Mouse (Mus musculus) ovary, postnatal 10 days (tissue): Measurements from ENCODE around the gene Sowaha.
"Not testable (repeated sequence)": the region's sequence is repeated elsewhere in the genome, so short reads cannot be mapped to it uniquely, and the experiment has no call there.

Source experiments
- DNase-seq: peaks from one replicate; pipeline ENCODE4 v3.0.0; 2022; ENCODE audit warnings: low spot score

Sowaha gene

GRCm38 (mm10) chr11:53436338-53436737 lies 43.7 kb downstream of the Sowaha start:
- no peak for DNase-seq

DNA sequence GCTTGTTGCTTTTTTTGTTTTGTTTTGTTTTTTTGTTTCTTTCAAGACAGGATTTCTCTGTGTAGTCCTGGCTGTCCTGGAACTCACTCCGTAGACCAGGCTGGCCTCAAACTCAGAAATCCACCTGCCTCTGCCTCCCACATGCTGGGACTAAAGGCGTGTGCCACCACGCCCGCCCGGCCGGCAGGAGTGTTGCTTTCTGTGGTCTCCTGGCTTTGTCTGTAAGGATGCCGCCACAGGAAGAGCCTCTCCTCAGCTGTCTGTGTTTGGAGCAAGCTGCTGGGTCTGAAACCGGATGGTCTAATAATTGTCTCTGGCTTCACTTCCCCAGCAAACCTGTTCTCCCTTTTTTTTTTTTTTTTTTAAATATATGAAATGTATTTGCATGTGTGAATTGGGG lies 44.6 kb downstream of the Sowaha start:
- DNase-seq, result no peak

DNA sequence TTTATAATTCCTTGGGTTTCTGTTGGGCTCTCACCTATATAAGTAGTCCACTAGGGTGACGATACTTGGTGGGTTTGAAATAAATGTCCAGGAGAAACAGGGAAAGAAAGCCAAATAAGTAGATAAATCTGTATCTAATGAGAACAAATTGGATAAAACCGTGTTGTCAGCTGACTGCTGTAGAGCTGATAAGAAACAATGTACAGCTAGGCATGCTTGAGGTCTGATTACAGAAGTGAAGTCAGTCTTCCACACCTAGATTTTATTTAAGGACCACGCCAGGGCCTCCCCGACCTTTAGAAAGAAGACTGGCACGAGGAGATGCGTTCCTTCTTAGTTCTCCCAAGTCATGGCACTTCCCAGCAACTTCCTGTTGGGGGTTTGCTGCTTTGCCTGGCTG lies 47.0 kb downstream of the Sowaha start:
- no peak for DNase-seq

- DNase-seq, result no peak
These were observed 48.6 kb downstream of the Sowaha start for GRCm38 (mm10) chr11:53431347-53432056.

DNA sequence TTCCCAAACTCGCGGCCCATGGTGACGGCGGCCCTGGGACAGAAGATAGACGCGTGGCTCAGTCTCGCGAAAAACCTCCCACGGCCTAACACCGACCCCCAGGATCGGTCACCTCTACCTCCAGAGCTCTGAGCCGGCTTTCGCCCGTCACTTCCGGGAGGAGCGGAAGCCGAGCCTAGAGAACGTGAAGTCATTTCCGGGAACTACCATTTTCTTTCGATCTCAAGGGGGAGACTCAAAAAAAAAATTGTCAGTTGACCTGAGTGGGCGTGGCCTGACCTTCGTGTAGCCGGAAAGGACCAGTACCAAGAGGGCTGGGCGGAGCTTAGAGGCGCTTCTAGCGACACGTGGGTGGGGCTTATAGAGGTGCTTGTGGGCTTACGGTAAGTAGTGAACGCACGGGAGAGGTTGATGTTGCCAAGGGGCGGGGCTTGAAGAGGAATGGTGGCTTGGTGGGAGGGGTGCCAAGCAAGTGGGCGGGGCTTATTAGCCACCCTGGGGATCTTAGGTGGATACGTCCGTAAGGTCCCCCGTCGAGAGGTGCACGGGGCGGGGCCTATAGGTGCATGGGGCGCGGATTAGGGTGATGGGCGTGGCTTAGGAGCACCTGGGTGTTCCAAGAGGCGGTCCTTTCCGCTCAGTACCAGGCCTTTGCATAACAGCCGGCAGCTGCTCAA lies 49.3 kb downstream of the Sowaha start, which contains the start of the genes Uqcrq and Gdf9:
TSS of gene Uqcrq (minus strand) at position 162 of the 677 bp plus-strand sequence.
TSS of gene Gdf9 (plus strand) at position 354 of the 677 bp plus-strand sequence.
- peak; percentile 91 for DNase-seq

GRCm38 (mm10) chr11:53430300-53430669 lies 49.8 kb downstream of the Sowaha start:
- DNase-seq, result no peak

DNA sequence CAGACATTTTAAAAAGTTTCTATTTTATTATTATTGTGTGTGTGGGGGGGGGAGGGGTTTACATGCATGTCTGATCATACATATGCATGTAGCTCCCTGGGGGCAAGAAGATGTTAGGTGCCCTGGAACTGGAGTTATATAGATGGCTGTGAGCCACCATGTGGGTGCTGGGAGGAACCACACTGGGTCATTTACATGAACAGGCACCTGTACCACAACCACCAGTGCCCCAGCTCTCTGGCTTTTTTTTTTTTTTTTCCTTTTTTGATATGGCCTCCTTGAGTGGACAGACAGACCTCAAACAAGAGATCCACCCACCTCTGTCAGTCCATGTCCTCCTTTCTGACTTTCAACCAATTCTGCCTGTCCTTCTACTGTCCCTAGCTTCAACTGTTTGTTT lies 50.9 kb downstream of the Sowaha start:
- no peak for DNase-seq

GRCm38 (mm10) chr11:53428716-53429057 lies 51.4 kb downstream of the Sowaha start:
- no peak for DNase-seq

DNA sequence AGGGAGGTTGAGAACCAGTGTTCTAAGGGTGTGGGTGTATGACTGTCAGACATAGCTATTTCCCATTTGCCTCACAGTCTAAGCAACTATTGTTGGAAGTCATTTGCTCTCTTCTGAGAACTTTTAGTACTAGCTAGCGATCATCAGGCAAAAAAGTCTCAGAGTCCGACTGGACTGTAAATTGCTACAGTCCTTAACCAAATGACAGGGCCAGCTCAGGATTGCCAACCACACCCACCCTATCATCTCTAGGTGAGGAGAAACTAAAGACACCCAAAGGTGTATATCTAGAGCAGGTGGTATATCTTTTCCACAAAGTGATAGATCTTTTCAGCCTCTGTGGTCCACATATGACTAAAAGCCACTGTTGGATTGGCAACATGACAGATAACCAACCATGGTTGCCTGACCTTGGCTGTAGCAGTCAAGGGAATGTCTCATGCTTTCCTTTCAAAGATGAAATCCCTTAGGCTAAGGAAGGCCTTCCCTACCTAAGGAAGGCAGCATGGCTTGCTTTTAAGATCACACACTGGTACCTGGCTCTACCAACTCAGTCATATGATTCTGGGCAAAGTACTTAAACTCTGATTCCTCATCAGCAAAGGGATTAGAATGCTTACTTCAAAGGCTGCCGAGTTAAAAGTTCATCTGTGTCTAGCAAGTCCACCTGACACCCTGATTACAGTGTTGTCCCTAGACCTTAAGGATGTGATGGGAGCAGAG lies 51.9 kb downstream of the Sowaha start:
- DNase-seq, result no peak

DNA sequence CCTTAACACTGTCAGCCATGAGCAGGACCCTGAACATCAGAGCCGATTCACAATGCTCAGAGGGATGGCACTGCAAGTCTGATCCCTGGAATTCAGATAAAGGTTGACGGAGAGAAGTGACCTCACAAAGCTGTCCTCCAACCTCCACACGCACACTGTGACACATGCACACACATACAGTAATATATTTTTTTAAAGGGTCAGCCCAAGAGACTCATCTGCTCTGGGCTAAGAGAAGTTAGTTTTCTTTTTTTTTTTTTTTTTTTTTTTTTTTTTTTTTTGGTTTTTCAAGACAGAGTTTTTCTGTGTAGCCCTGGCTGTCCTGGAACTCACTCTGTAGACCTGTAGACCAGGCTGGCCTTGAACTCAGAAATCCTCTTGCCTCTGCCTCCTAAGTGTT lies 53.2 kb downstream of the Sowaha start:
- DNase-seq, result not testable (repeated sequence)
